Mouse (Mus musculus): ENCODE measurements around the gene Zkscan7.
"Not testable (repeated sequence)": the region's sequence is repeated elsewhere in the genome, so short reads cannot be mapped to it uniquely, and the experiment has no call there.

Gene Zkscan7

GRCm38 (mm10) chr9:122885385-122885784, at the start of gene Zkscan7:
Gene Zkscan7, plus strand, starts transcription at chr9:122885685.
- in situ Hi-C loops (cut with MboI, MseI), result no loop called here

- in situ Hi-C loops (cut with MboI, MseI), result no loop called here
These were observed 49.4 kb upstream of the Zkscan7 start for GRCm38 (mm10) chr9:122836126-122836525.

- in situ Hi-C loops (cut with MboI, MseI), result no loop called here
These were observed 48.7 kb upstream of the Zkscan7 start for GRCm38 (mm10) chr9:122836790-122837189.

- in situ Hi-C loops (cut with MboI, MseI), result no loop called here
These were observed 48.3 kb upstream of the Zkscan7 start for GRCm38 (mm10) chr9:122837216-122837615.

GRCm38 (mm10) chr9:122837680-122838079, 47.8 kb upstream of the Zkscan7 start:
- in situ Hi-C loops (cut with MboI, MseI), result no loop called here

- in situ Hi-C loops (cut with MboI, MseI), result no loop called here
These were observed 41.7 kb upstream of the Zkscan7 start, which contains the start of gene Gm35549 for GRCm38 (mm10) chr9:122843760-122844159. Gene Gm35549, minus strand, starts transcription at chr9:122844035.

- in situ Hi-C loops (cut with MboI, MseI), result no loop called here
These were observed 39.9 kb upstream of the Zkscan7 start for GRCm38 (mm10) chr9:122845621-122846020.

- in situ Hi-C loops (cut with MboI, MseI), result no loop called here
These were observed 39.3 kb upstream of the Zkscan7 start for GRCm38 (mm10) chr9:122846156-122846555.

GRCm38 (mm10) chr9:122847811-122848311, 37.6 kb upstream of the Zkscan7 start:
- in situ Hi-C loops (cut with MboI, MseI), result not testable (repeated sequence)

GRCm38 (mm10) chr9:122854526-122854925, 31.0 kb upstream of the Zkscan7 start:
- in situ Hi-C loops (cut with MboI, MseI), result no loop called here

GRCm38 (mm10) chr9:122855141-122855540, 30.3 kb upstream of the Zkscan7 start:
- in situ Hi-C loops (cut with MboI, MseI), result not testable (repeated sequence)

GRCm38 (mm10) chr9:122855617-122856016, 29.9 kb upstream of the Zkscan7 start:
- in situ Hi-C loops (cut with MboI, MseI), result no loop called here

- in situ Hi-C loops (cut with MboI, MseI), result no loop called here
These were observed 28.8 kb upstream of the Zkscan7 start for GRCm38 (mm10) chr9:122856716-122857115.

GRCm38 (mm10) chr9:122860752-122861151, 24.7 kb upstream of the Zkscan7 start:
- in situ Hi-C loops (cut with MboI, MseI), result loop anchor here (5.0 kb wide), 1 partner anchor 97 kb away; no protein-coding TSS in a partner anchor

GRCm38 (mm10) chr9:122863731-122864130, 21.8 kb upstream of the Zkscan7 start:
- in situ Hi-C loops (cut with MboI, MseI), result loop anchor here (5.0 kb wide), 1 partner anchor 94 kb away; no protein-coding TSS in a partner anchor

- in situ Hi-C loops (cut with MboI, MseI), result loop anchor here (5.0 kb wide), 2 partner anchors 63 to 92 kb away; no protein-coding TSS in a partner anchor
These were observed 20.6 kb upstream of the Zkscan7 start for GRCm38 (mm10) chr9:122864848-122865247.

- in situ Hi-C loops (cut with MboI, MseI), result loop anchor here (5.0 kb wide), 1 partner anchor 63 kb away; no protein-coding TSS in a partner anchor
These were observed 19.8 kb upstream of the Zkscan7 start, which contains the start of gene Zfp445 for GRCm38 (mm10) chr9:122865697-122866166. Gene Zfp445, minus strand, starts transcription at chr9:122866006.

GRCm38 (mm10) chr9:122866192-122866591, 19.3 kb upstream of the Zkscan7 start:
- in situ Hi-C loops (cut with MboI, MseI), result loop anchor here (5.0 kb wide), 1 partner anchor 64 kb away; no protein-coding TSS in a partner anchor

GRCm38 (mm10) chr9:122872595-122872994, 12.9 kb upstream of the Zkscan7 start:
- in situ Hi-C loops (cut with MboI, MseI), result no loop called here

- in situ Hi-C loops (cut with MboI, MseI), result no loop called here
These were observed 10.8 kb upstream of the Zkscan7 start for GRCm38 (mm10) chr9:122874653-122875052.

- in situ Hi-C loops (cut with MboI, MseI), result no loop called here
These were observed 10.3 kb upstream of the Zkscan7 start for GRCm38 (mm10) chr9:122875145-122875544.

GRCm38 (mm10) chr9:122886372-122887179, 1.1 kb downstream of the Zkscan7 start:
- in situ Hi-C loops (cut with MboI, MseI), result no loop called here

All from regulatory T cell (primary cell).